Mouse (Mus musculus) limb, embryonic 12.5 days (tissue): Measurements from ENCODE around the gene Ubfd1. TPM values are rescaled to one million over a fixed set of nuclear protein-coding genes. Genes with fewer than 3 reads are reported as not detected.
A peak's percentile ranks its signal among the peaks of the same experiment; 100 is the strongest.

Experiments
- ATAC-seq: fragments of 200-750 bp; cut with Nextera tagmentation; 2 replicates; pipeline ENCODE4 v1.8.0; 2017; ENCODE audit warnings: low read depth, moderate TSS enrichment; ENCODE audit not compliant: insufficient number of reproducible peaks, insufficient read depth, low FRiP score, low TSS enrichment
- H3K27ac ChIP-seq: fragments of 300-500 bp; sonication (generic); 2 replicates; pipeline ENCODE4 v1.5.1; 2016; ENCODE audit warnings: mild to moderate bottlenecking, moderate library complexity
- H3K27me3 ChIP-seq: fragments of 300-500 bp; sonication (generic); 2 replicates; pipeline ENCODE4 v1.6.1; 2016; ENCODE audit warnings: mild to moderate bottlenecking, moderate library complexity
- H3K36me3 ChIP-seq: fragments of 300-500 bp; sonication (generic); 2 replicates; pipeline ENCODE4 v1.6.1; 2016; ENCODE audit warnings: mild to moderate bottlenecking, moderate library complexity
- H3K4me1 ChIP-seq: fragments of 300-500 bp; sonication (generic); replicated peaks from 2 replicates; pipeline ENCODE4 v1.6.1; 2016
- H3K4me2 ChIP-seq: fragments of 300-500 bp; sonication (generic); 2 replicates; pipeline ENCODE4 v1.6.1; 2016; ENCODE audit warnings: mild to moderate bottlenecking, moderate library complexity
- H3K4me3 ChIP-seq: fragments of 300-500 bp; sonication (generic); replicated peaks from 2 replicates; pipeline ENCODE4 v1.5.1; 2016; ENCODE audit warnings: mild to moderate bottlenecking
- H3K9ac ChIP-seq: fragments of 300-500 bp; sonication (generic); replicated peaks from 2 replicates; pipeline ENCODE4 v1.6.1; 2016; ENCODE audit warnings: mild to moderate bottlenecking, moderate library complexity
- H3K9me3 ChIP-seq: fragments of 300-500 bp; sonication (generic); 2 replicates; pipeline ENCODE4 v1.6.1; 2016; ENCODE audit warnings: mild to moderate bottlenecking, moderate library complexity
- WGBS: fragments of 180-500 bp; shearing (Covaris S2); methylation state at CpG from one replicate; pipeline ENCODE4 v1.1.7; 2016; 5-methylcytosine and 5-hydroxymethylcytosine counted together
- polyA plus RNA-seq: library from polyadenylated mRNA; unstranded; fragments of >200 nt; fragmentation: Nextera tagmentation; extraction: Ambion mirVana; gene quantifications from 2 replicates; pipeline ENCODE4 v1.2.1, GENCODE M21; 2016

Ubfd1 gene
- polyA plus RNA-seq = 94.6 and 100.0 TPM in 2 replicates

DNA sequence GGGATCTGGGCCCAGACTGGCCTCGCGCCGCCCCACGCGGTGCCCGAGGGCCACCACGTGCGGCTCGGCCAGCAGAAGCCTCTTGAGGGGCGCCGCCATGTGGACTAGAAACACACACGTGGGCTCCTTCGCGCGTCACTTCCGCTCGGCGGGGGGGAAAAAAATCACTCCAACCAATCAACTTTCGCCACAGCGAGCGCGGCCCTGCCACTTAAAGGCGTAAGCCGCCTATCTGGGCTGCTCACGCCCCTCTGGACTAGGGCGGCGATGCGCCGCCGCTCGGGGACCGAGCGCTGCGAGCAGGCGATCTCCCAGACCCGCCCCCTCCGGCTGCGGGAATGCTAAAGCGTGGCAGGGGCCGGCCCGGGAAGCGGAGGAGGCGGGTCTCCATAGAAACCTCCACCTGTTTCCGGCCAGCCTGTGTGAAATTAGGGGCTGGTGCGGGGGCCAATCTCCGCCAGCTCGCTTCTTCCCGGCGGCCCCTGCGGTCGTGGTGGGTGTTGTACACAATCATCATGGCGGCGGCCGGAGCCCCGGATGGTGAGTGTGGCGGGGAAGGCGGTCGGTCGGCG is at the start of gene Ubfd1, which contains the start of gene Ears2:
Gene Ubfd1, plus strand, starts transcription at position 231 of the 572 bp plus-strand sequence.
Gene Ears2, minus strand, starts transcription at position 319 of the 572 bp plus-strand sequence.
- H3K9ac ChIP-seq = peak within 1 kb of the TSS; percentile 98
- peaks cover 27% of the 10 kb centered on the region for H3K4me1 ChIP-seq
- peak within 1 kb of the TSS; percentile 93 for H3K27ac ChIP-seq
- peak within 1 kb of the TSS; percentile 81 for H3K4me2 ChIP-seq
- WGBS = under 1% methylated on average over 51 of the region's 60 CpGs
- peak within 1 kb of the TSS; percentile 99 for H3K4me3 ChIP-seq
- H3K9me3 ChIP-seq = no peaks in the 10 kb centered on the region
- peak; percentile 98 for ATAC-seq
- H3K27me3 ChIP-seq = no peaks in the 10 kb centered on the region
- H3K36me3 ChIP-seq = peaks cover 39% of the 10 kb centered on the region

DNA sequence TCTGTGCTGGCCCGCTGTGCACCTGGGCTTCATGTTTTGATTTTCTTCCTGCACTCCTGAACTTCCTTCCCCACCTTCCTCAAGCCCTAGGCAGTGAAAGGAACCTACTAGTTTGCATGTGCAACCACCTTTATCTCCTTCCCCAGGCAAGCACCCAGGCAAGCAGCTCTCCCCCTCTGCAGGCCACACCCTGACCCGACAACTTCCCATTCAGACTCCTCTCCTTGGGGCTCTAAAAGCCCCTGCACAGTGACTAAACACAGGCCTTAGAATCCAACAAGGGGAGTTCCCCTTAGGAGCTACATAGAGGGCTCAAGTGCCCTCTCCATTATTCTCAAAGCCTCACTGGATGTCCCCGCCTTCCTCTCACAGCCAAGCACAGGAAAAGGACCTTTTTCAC is 48.7 kb upstream of the Ubfd1 start:
- Histone ChIP-seq H3K4me1 (peaks cover 43% of the 10 kb centered on the region), H3K9me3 (no peaks in the 10 kb centered on the region), H3K27ac (0 out of 2 replicates have a peak overlapping the region, but pooled peaks have one; percentile 19), H3K27me3 (no peaks in the 10 kb centered on the region), H3K9ac (no peak overlapping the region), H3K36me3 (peaks cover 5% of the 10 kb centered on the region; the same call in 1 of the 2 replicates), H3K4me3 (no peak overlapping the region), H3K4me2 (peak overlapping the region; percentile 67)
- 76% methylated on average over 3 of the region's 3 CpGs for whole genome bisulfite sequencing
- ATAC-seq = no peak

DNA sequence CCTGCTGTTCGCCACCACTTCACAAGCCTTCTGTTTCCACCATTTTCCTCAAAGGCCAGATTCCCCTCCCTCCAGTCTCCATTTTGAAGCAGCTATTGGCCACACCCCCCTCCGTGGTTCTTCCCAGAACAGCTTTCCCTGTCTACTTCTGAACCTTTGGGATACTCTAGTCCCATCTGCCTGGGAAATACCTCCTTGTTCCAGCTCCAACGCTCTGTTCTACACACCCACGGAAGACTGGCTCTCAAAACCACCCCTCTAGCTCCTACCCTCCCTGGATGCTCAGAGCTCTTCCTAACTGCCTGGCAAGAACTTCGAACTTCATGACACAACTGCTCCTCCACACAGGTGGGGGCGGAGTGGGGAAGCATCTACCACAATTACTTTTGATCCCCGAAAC is 48.0 kb upstream of the Ubfd1 start:
- 85% methylated on average over 7 of the region's 7 CpGs for WGBS
- no peaks in the 10 kb centered on the region for H3K27me3 ChIP-seq
- no peak overlapping the region for H3K4me3 ChIP-seq
- no peak for ATAC-seq
- no peaks in the 10 kb centered on the region for H3K9me3 ChIP-seq
- H3K9ac ChIP-seq = no peak overlapping the region
- no peak overlapping the region for H3K27ac ChIP-seq
- H3K4me2 ChIP-seq = peak overlapping the region; percentile 67
- peaks cover 5% of the 10 kb centered on the region; the same call in 1 of the 2 replicates for H3K36me3 ChIP-seq
- H3K4me1 ChIP-seq = peaks cover 43% of the 10 kb centered on the region

- H3K9me3 ChIP-seq = no peaks in the 10 kb centered on the region
- peaks cover 5% of the 10 kb centered on the region; the same call in 1 of the 2 replicates for H3K36me3 ChIP-seq
- no peaks in the 10 kb centered on the region for H3K27me3 ChIP-seq
- H3K4me2 ChIP-seq = peak overlapping the region; percentile 67
- peak; percentile 13; the same call in 1 of the 2 replicates for ATAC-seq
- WGBS = 0% methylated on average over 6 of the region's 6 CpGs
- peak overlapping the region; percentile 90 for H3K27ac ChIP-seq
- H3K4me1 ChIP-seq = peaks cover 32% of the 10 kb centered on the region
- H3K4me3 ChIP-seq = peak overlapping the region; percentile 80
- H3K9ac ChIP-seq = peak overlapping the region; percentile 89
These were observed 46.7 kb upstream of the Ubfd1 start for GRCm38 (mm10) chr7:122020273-122020666.

DNA sequence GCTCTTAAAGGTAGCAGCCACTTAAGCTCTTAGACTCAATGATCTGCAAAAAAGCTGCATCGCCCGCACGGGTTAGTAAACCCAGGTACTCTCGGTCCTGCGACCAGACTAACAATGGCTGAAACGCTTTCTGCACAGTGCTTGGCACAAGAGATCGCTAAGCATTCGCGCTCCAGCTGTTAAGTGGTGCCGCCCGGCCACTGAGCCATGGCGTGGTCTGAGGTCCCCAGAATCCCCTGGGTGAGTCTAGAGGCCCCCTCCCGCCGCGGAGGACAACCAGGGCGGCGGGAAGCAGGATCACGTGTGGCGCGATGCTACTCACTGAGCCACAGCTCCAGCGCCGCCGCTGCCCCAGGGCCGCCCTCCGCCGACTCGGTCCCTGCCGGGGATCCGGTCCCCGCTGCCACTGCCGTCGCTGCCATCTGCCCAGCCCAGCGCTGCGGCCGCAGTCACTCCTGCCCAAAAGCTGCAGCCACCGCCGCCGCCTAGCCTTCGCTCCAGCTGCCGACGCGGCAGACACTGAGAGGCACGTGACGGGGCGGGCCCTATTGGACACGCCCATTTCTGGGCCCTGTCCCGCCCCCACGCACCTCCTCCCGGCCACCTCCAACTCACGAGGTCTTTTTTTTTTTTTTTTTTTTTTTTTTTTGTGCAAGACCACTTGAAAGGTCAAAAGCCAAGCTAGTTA is 46.2 kb upstream of the Ubfd1 start, which contains the start of gene Gga2:
Gene Gga2, minus strand, starts transcription at position 556 of the 688 bp plus-strand sequence.
- Histone ChIP-seq H3K4me3 (peak within 1 kb of the TSS; percentile 80), H3K4me1 (peaks cover 27% of the 10 kb centered on the region), H3K36me3 (peaks cover 5% of the 10 kb centered on the region; the same call in 1 of the 2 replicates), H3K27ac (peak within 1 kb of the TSS; percentile 90), H3K4me2 (peak within 1 kb of the TSS; percentile 67), H3K27me3 (no peaks in the 10 kb centered on the region), H3K9ac (peak within 1 kb of the TSS; percentile 89), H3K9me3 (no peaks in the 10 kb centered on the region)
- under 1% methylated on average over 50 of the region's 50 CpGs for WGBS
- peak; percentile 79 for ATAC-seq

- H3K27ac ChIP-seq = no peak overlapping the region
- 95% methylated on average over 2 of the region's 2 CpGs for WGBS
- peaks cover 21% of the 10 kb centered on the region for H3K4me1 ChIP-seq
- H3K36me3 ChIP-seq = peaks cover 5% of the 10 kb centered on the region; the same call in 1 of the 2 replicates
- no peak overlapping the region for H3K9ac ChIP-seq
- ATAC-seq = no peak
- H3K27me3 ChIP-seq = no peaks in the 10 kb centered on the region
- H3K4me2 ChIP-seq = no peak overlapping the region
- no peak overlapping the region for H3K4me3 ChIP-seq
- H3K9me3 ChIP-seq = no peaks in the 10 kb centered on the region
These were observed 44.8 kb upstream of the Ubfd1 start for GRCm38 (mm10) chr7:122022131-122022530.

DNA sequence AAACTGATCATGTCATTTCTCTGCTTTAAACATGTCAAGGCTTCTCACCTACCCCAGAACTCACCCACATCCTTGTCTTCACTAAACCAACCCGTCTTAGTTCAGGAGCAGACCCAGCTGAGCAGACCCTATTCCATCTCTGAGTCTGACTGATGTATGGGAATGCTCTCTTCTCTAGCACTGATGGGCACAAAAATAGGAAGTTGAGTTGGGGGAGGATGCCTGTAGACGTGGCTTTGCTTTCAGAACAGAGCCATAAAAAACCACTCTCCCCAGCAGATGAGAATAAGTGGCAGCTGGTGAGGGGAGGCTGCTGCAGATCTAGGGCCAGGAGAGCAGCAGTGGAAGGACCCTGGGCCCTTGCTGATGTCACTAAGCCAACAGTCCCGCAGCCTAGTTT is 33.6 kb upstream of the Ubfd1 start:
- H3K36me3 ChIP-seq = peaks cover 10% of the 10 kb centered on the region
- no peak overlapping the region for H3K4me3 ChIP-seq
- no peaks in the 10 kb centered on the region for H3K4me1 ChIP-seq
- no peak overlapping the region for H3K4me2 ChIP-seq
- H3K27ac ChIP-seq = no peak overlapping the region
- no peaks in the 10 kb centered on the region for H3K9me3 ChIP-seq
- 57% methylated on average over 3 of the region's 3 CpGs for WGBS
- ATAC-seq = no peak
- no peaks in the 10 kb centered on the region for H3K27me3 ChIP-seq
- H3K9ac ChIP-seq = no peak overlapping the region

- Histone ChIP-seq H3K4me3 (no peak overlapping the region), H3K36me3 (peaks cover 18% of the 10 kb centered on the region), H3K9me3 (no peaks in the 10 kb centered on the region), H3K27me3 (no peaks in the 10 kb centered on the region), H3K9ac (no peak overlapping the region), H3K27ac (no peak overlapping the region), H3K4me2 (no peak overlapping the region), H3K4me1 (no peaks in the 10 kb centered on the region)
- ATAC-seq = no peak
- 38% methylated on average over 2 of the region's 2 CpGs for WGBS
These were observed 32.6 kb upstream of the Ubfd1 start for GRCm38 (mm10) chr7:122034348-122034747.

DNA sequence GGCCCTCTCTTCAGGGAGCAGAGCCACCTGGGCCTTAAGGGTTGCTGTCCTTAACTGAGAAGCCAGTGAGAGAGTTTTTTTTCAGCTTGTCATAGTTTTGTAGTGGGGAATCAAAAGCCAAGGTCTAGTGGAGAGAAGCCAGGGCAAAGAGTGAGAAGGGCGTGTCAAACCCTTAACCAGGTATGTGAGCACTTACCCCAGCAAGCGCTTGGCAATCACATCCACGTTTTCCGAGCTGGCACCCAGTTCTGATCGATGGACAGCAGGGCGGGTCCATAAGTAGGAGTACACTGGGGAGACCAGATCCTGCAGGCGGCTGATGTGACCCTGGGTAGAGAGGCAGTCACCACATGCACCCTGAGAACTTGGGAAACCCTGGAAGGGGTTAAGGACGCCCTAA is 22.9 kb upstream of the Ubfd1 start:
- Histone ChIP-seq H3K9me3 (no peaks in the 10 kb centered on the region), H3K4me3 (no peak overlapping the region), H3K4me2 (no peak overlapping the region), H3K36me3 (peaks cover 65% of the 10 kb centered on the region), H3K27ac (no peak overlapping the region), H3K9ac (no peak overlapping the region), H3K27me3 (no peaks in the 10 kb centered on the region), H3K4me1 (no peaks in the 10 kb centered on the region)
- WGBS = 87% methylated on average over 8 of the region's 8 CpGs
- ATAC-seq = no peak

DNA sequence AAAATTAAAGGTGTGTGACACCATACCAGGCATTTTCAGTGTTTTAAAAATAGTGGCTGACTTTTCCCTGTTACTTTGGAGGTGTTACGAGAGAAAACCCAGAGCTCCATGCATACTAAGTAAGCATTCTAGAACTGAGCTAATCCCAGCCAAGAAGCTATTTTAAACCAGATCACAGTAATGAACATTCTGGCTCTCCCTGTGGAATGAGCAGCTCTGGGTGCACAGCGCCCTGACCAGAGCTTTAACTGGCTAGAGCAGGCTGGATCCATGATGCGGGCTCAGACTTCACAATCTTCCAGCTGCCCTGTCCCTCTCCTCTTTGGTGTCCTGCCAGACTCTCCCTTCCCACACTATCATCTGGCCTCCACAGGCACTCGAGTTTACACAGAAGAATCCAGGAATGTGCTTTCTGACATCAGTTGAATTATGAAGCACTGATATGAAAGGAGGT is 21.8 kb upstream of the Ubfd1 start:
- ATAC-seq = no peak
- Histone ChIP-seq H3K27me3 (no peaks in the 10 kb centered on the region), H3K4me2 (no peak overlapping the region), H3K4me1 (no peaks in the 10 kb centered on the region), H3K4me3 (no peak overlapping the region), H3K27ac (no peak overlapping the region), H3K9ac (no peak overlapping the region), H3K36me3 (peaks cover 54% of the 10 kb centered on the region), H3K9me3 (no peaks in the 10 kb centered on the region)
- 84% methylated on average over 4 of the region's 4 CpGs for WGBS

DNA sequence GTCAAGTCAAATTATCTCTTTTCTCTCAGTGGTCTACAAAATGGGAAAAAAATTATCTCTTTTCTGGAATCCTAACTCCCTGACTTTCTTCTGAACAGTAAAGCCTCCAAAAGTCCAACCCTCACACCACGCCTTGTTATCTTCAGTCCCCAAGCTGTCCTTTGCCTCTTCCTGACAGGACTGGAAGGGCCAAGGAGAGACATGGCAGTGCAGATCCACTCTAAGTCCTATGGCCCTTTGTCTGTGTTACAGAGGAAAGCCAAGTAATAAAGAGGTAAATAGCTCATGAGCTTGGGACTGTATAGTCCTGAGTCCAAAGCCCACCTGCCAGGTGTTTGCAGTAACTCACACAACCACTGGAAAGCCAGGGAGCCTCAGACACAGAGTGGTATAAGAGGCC is 21.3 kb upstream of the Ubfd1 start:
- Histone ChIP-seq H3K9me3 (no peaks in the 10 kb centered on the region), H3K36me3 (peaks cover 52% of the 10 kb centered on the region), H3K27ac (no peak overlapping the region), H3K4me3 (no peak overlapping the region), H3K4me2 (no peak overlapping the region), H3K27me3 (no peaks in the 10 kb centered on the region), H3K4me1 (no peaks in the 10 kb centered on the region), H3K9ac (no peak overlapping the region)
- ATAC-seq = no peak
- 91% methylated on average over 1 of the region's 1 CpGs for WGBS
